Mouse (Mus musculus) hindbrain, embryonic 11.5 days (tissue): ENCODE measurements around the gene Zfp963. TPM values are rescaled to one million over a fixed set of nuclear protein-coding genes. Genes with fewer than 3 reads are reported as not detected.
"Not testable (repeated sequence)": the region's sequence is repeated elsewhere in the genome, so short reads cannot be mapped to it uniquely, and the experiment has no call there.

ENCODE experiments used
- ATAC-seq: fragments of 200-750 bp; cut with Nextera tagmentation; 2 replicates; pipeline ENCODE4 v1.8.0; 2017; ENCODE audit warnings: mild to moderate bottlenecking, moderate TSS enrichment, moderate library complexity; ENCODE audit not compliant: low FRiP score
- DNase-seq: peaks from one replicate; pipeline ENCODE4 v3.0.0-alpha.2; 2015; ENCODE audit warnings: low spot score
- H3K27ac ChIP-seq: fragments of 300-500 bp; sonication (generic); 2 replicates; pipeline ENCODE4 v1.5.1; 2014; ENCODE audit warnings: mild to moderate bottlenecking, low read depth, low read length
- H3K27me3 ChIP-seq: fragments of 300-500 bp; sonication (generic); 2 replicates; pipeline ENCODE4 v1.6.1; 2014; ENCODE audit warnings: mild to moderate bottlenecking, low read length, moderate library complexity, mixed read lengths; ENCODE audit not compliant: control insufficient read depth, insufficient read depth
- H3K36me3 ChIP-seq: fragments of 300-500 bp; sonication (generic); 2 replicates; pipeline ENCODE4 v1.6.1; 2014; ENCODE audit warnings: mild to moderate bottlenecking, low read length, moderate library complexity, mixed read lengths; ENCODE audit not compliant: control insufficient read depth, insufficient read depth
- H3K4me1 ChIP-seq: fragments of 300-500 bp; sonication (generic); replicated peaks from 2 replicates; pipeline ENCODE4 v1.6.1; 2014; ENCODE audit warnings: low read length, mixed read lengths; ENCODE audit not compliant: control insufficient read depth, insufficient read depth
- H3K4me2 ChIP-seq: fragments of 300-500 bp; sonication (generic); replicated peaks from 2 replicates; pipeline ENCODE4 v1.6.1; 2014; ENCODE audit warnings: mild to moderate bottlenecking, low read depth, low read length
- H3K4me3 ChIP-seq: fragments of 300-500 bp; sonication (generic); 2 replicates; pipeline ENCODE4 v1.5.1; 2014; ENCODE audit warnings: low read depth, low read length
- H3K9ac ChIP-seq: fragments of 300-500 bp; sonication (generic); 2 replicates; pipeline ENCODE4 v1.6.1; 2014; ENCODE audit warnings: low read depth, low read length
- H3K9me3 ChIP-seq: fragments of 300-500 bp; sonication (generic); 2 replicates; pipeline ENCODE4 v1.6.1; 2016; ENCODE audit warnings: low read length; ENCODE audit not compliant: control insufficient read depth
- WGBS: fragments of 180-500 bp; shearing (Covaris S2); extraction: QIAGEN DNeasy Blood & Tissue Kit; methylation state at CpG from one replicate; pipeline ENCODE4 v1.1.7; 2014; 5-methylcytosine and 5-hydroxymethylcytosine counted together
- polyA plus RNA-seq: library from polyadenylated mRNA; unstranded; fragments of >200 nt; fragmentation: Nextera tagmentation; extraction: Ambion mirVana; gene quantifications from 2 replicates; pipeline ENCODE4 v1.2.1, GENCODE M21; 2014

Zfp963 gene
- polyA plus RNA-seq, 1 experiment from 2014 or later: 9.2 TPM

DNA sequence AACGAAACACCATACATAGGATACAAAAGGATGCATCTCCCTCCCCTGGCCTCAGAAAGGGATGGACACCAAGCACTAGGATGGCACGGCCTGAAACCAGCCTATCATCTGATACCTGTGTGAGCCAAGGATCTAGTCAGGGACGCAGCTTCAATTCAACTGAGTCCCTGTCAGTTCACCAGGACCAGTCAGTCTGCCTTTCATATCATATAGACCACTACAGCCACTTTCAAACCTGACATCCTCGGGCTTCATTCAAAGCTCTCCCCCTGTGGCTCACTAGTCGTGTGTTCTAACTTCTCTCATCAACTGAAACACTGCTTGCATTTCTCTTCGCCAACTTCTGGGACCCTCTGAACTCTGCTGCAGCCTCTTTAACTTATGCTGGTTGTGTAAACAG lies 34.4 kb downstream of the Zfp963 start:
- no peaks in the 10 kb centered on the region for H3K27me3 ChIP-seq
- DNase-seq: no peak
- no peaks in the 10 kb centered on the region for H3K9me3 ChIP-seq
- H3K4me2 ChIP-seq: no peak overlapping the region; the same call in 1 of the 2 replicates
- no peaks in the 10 kb centered on the region for H3K36me3 ChIP-seq
- no peaks in the 10 kb centered on the region for H3K4me1 ChIP-seq
- WGBS: 89% methylated on average over 6 of the region's 6 CpGs
- no peak overlapping the region for H3K9ac ChIP-seq
- no peak overlapping the region for H3K4me3 ChIP-seq
- ATAC-seq: no peak
- H3K27ac ChIP-seq: no peak overlapping the region

- ATAC-seq (no peak), DNase-seq (no peak)
Measured at GRCm38 (mm10) chr8:69713516-69713915, 36.3 kb downstream of the Zfp963 start.

DNA sequence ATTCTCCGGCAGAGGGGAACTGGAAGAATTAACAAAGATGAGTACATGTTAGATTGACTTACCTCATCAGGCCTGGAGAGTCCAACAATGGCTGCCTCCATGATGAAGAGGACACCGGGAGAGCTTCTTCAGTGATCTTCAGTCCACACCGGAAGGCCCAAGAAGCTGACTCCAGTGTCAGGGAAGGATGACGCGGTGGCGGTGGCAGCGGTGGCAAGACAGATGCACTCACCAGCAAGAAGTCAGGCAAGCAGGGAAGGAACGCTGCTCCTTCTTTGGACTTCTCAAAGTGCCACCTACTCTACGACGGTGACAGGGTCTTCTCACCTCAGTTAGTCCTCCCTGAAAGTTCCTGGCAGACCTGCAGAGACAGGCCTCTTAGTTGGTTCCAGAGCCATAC lies 39.1 kb downstream of the Zfp963 start, which contains the start of gene Zfp869:
TSS of gene Zfp869 (minus strand) at position 101 of the 400 bp plus-strand sequence.
- H3K27ac ChIP-seq, DNase-seq, H3K9me3 ChIP-seq, H3K4me3 ChIP-seq, H3K27me3 ChIP-seq, H3K4me2 ChIP-seq, ATAC-seq, H3K4me1 ChIP-seq, H3K9ac ChIP-seq: not testable (repeated sequence)
- peaks cover 22% of the 10 kb centered on the region for H3K36me3 ChIP-seq
- WGBS: 97% methylated on average over 10 of the region's 10 CpGs

More at GRCm38 (mm10) chr8:69713516-69713915, 36.3 kb downstream of the Zfp963 start:
- Histone ChIP-seq H3K27ac (no peak overlapping the region), H3K9me3 (no peaks in the 10 kb centered on the region), H3K4me2 (no peak overlapping the region), H3K27me3 (no peaks in the 10 kb centered on the region), H3K9ac (no peak overlapping the region), H3K36me3 (no peaks in the 10 kb centered on the region), H3K4me3 (no peak overlapping the region), H3K4me1 (no peaks in the 10 kb centered on the region)
- WGBS: 96% methylated on average over 8 of the region's 8 CpGs

- 70% methylated on average over 6 of the region's 6 CpGs for WGBS
- Histone ChIP-seq H3K9me3 (no peaks in the 10 kb centered on the region), H3K36me3 (peaks cover 17% of the 10 kb centered on the region), H3K27ac (no peak overlapping the region), H3K27me3 (no peaks in the 10 kb centered on the region), H3K4me2 (no peak overlapping the region), H3K4me1 (no peaks in the 10 kb centered on the region), H3K4me3 (no peak overlapping the region), H3K9ac (no peak overlapping the region)
- DNase-seq: no peak
- ATAC-seq: no peak
Measured at GRCm38 (mm10) chr8:69701810-69702209, 48.0 kb downstream of the Zfp963 start.

Other genes starting within 250 kb of the Zfp963 start
- gene Gm7697, start 227.0 kb downstream of the Zfp963 start, polyA plus RNA-seq: not detected in 2 replicates
- gene Zfp868, start 124.4 kb downstream of the Zfp963 start, polyA plus RNA-seq: 42.2 and 44.3 TPM in 2 replicates
- 2.3 and 3.1 TPM in 2 replicates for gene Zfp964, start 95.5 kb downstream of the Zfp963 start, polyA plus RNA-seq
- gene Zfp869, start 39.2 kb downstream of the Zfp963 start, polyA plus RNA-seq: 32.1 and 38.8 TPM in 2 replicates
- gene Gm20422, start 24.9 kb upstream of the Zfp963 start, polyA plus RNA-seq: 0.66 TPM in 1 of 2 replicates, not detected in the other
- gene Atp13a1, start 41.2 kb upstream of the Zfp963 start, polyA plus RNA-seq: 34.5 and 35.8 TPM in 2 replicates
- gene Zfp866, start 41.2 kb upstream of the Zfp963 start, polyA plus RNA-seq: 41.5 and 44.5 TPM in 2 replicates
- gene Gmip, start 58.7 kb upstream of the Zfp963 start, polyA plus RNA-seq: 9.0 and 9.4 TPM in 2 replicates
- gene Lpar2, start 72.5 kb upstream of the Zfp963 start, polyA plus RNA-seq: 1.2 and 1.7 TPM in 2 replicates
- gene Pbx4, start 82.5 kb upstream of the Zfp963 start, polyA plus RNA-seq: 41.5 and 42.5 TPM in 2 replicates
- gene Cilp2, start 137.7 kb upstream of the Zfp963 start, polyA plus RNA-seq: 0.50 and 0.73 TPM in 2 replicates
- 4.2 and 4.3 TPM in 2 replicates for gene Tssk6, start 152.2 kb upstream of the Zfp963 start, polyA plus RNA-seq
- 169 and 174 TPM in 2 replicates for gene Ndufa13, start 152.6 kb upstream of the Zfp963 start, polyA plus RNA-seq
- 4.6 and 6.1 TPM in 2 replicates for gene Yjefn3, start 152.7 kb upstream of the Zfp963 start, polyA plus RNA-seq
- gene Gatad2a, start 246.4 kb upstream of the Zfp963 start, polyA plus RNA-seq: 48.8 and 62.0 TPM in 2 replicates